Mouse (Mus musculus): ENCODE measurements around the gene Krcc1. TPM values are rescaled to one million over a fixed set of nuclear protein-coding genes. Genes with fewer than 3 reads are reported as not detected.
"Not testable (repeated sequence)": the region's sequence is repeated elsewhere in the genome, so short reads cannot be mapped to it uniquely, and the experiment has no call there.

The Krcc1 gene
- total RNA-seq, 2 experiments from 2014 or later: 14.2 to 15.0 TPM

DNA sequence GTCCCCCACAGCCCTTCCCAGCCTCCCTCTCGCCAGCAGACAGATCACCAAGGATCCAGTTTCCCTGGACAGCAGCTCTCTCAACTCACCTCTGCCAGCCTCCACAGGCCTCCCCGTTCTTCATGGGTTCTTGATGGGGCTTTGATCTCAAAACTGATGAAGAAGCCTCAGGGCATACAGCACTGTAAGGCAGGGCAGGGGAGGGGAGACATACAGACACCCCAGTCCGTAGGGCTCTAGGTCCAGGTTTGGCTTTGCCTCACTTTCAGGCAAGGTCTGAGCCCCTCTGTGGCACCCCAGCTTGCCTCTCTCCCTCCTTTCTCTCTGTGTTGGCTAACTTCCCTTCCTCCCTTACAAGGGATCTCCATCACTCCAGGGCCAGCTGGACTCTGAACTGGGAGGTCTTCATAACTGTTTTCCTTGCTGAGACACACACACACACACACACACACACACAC is 50.4 kb downstream of the Krcc1 start, which contains the start of gene Smyd1:
Gene Smyd1 (minus strand): TSS at position 408 of the 458 bp plus-strand sequence.
- DNase-seq (ENCODE audit: low spot score in 2 of 2): no peak

DNA sequence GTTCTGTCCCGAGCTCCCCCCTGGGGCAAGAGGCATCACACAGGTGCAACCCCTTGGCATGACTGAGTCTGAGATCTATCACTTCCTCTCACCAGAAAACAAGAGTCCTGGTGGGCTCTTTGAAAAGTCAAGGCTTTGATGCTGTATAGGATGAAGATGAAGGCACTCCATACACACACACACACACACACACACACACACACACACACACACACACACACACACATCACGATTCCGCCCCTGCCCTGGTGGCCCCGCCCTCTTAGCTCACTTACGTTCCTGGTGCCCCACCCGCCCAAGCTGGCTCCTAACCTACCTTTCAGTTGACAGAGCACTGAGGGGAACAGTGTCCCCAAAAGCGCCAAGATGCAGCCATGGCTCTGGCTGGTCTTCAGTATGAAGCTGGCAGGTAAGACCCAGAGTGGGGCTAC is 51.0 kb downstream of the Krcc1 start, which contains the start of gene Cd8b1:
Gene Cd8b1 (plus strand): TSS at position 298 of the 431 bp plus-strand sequence.
- intact Hi-C loops (cut with DNase I): no loop called here

More for the DNA sequence above, 50.4 kb downstream of the Krcc1 start, which contains the start of gene Smyd1:
- intact Hi-C loops (cut with DNase I): no loop called here

DNA sequence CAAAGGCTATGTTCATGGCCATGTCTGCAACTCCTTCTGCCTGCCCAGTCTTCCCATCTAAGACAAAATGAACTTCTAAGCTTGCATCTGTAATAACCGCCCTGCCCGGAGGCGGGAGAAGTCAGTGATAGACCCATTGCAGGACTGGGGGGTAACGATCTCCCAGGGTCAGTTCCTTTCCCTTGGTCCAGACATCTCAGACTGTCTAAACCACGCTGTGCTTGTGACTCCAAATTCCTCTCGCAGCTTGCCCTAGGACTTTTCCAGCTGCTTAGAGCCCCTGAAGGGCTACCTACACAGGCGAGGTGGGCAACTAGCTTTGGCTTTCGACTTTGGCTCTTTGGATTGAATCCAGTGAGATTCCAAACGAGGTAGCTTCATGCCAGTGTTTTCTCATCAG is 53.3 kb downstream of the Krcc1 start:
- intact Hi-C loops (cut with DNase I): no loop called here
- DNase-seq (ENCODE audit: low spot score in 2 of 2): no peak

More for the DNA sequence above, 51.0 kb downstream of the Krcc1 start, which contains the start of gene Cd8b1:
- DNase-seq (ENCODE audit: low spot score in 2 of 2): no peak

DNA sequence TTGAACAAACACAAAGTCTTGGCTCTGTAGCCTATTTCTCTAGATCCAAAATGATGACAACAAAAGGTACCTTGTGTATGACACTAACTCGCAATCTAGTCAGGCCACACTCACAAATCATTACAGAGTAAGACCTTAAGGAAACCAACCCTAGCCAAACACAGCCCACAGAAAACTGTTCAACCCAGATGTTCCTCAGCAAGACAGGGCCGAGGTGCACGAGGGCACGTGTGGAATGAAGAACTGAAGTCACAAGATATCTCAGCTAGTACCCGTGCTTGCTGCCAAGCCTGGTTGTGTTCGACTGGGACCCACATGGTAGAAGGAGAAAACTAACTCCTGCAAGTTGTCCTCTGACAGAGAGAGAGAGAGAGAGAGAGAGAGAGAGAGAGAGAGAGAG is 58.4 kb downstream of the Krcc1 start:
- intact Hi-C loops (cut with DNase I): no loop called here
- DNase-seq (ENCODE audit: low spot score in 2 of 2): no peak

DNA sequence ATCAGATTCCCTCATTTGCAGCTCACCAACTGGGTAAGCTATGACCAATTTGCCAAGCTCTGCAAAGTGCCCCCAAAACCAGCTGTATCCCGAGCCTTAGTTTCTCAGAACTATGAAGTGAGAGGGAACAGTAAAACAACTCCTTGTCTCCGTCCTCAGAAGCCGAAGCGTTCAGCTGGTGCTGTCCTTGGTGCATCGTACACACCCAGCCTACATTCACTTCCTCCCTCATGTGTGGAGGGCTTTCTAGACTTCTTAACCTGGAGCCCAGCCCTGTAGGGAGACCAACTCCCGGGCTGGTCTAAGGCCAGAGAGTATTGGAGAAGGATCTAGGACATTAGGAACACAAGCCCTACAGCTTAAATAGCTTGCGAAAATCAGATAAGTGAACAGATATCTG is 59.0 kb downstream of the Krcc1 start:
- DNase-seq (ENCODE audit: low spot score in 2 of 2): no peak
- intact Hi-C loops (cut with DNase I): no loop called here

DNA sequence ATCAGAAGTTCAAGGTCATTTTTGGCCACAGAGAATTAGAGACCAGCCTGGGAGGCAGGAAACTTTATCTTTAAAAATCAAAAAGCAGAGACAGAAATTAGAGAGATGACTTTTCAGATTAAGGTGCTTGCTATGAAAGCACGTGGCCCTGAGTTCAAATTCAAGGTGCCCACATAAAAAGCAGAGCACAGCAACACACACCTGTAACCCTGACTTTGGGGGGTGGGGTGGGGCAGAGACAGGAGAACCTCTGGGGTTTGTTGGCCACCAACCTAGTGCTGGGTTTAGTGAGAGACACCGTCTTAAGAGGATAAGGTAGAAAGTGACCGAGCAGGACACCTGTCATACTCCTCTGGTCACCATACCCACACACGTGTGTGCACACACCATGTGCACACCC is 60.0 kb downstream of the Krcc1 start:
- intact Hi-C loops (cut with DNase I): not testable (repeated sequence)

DNA sequence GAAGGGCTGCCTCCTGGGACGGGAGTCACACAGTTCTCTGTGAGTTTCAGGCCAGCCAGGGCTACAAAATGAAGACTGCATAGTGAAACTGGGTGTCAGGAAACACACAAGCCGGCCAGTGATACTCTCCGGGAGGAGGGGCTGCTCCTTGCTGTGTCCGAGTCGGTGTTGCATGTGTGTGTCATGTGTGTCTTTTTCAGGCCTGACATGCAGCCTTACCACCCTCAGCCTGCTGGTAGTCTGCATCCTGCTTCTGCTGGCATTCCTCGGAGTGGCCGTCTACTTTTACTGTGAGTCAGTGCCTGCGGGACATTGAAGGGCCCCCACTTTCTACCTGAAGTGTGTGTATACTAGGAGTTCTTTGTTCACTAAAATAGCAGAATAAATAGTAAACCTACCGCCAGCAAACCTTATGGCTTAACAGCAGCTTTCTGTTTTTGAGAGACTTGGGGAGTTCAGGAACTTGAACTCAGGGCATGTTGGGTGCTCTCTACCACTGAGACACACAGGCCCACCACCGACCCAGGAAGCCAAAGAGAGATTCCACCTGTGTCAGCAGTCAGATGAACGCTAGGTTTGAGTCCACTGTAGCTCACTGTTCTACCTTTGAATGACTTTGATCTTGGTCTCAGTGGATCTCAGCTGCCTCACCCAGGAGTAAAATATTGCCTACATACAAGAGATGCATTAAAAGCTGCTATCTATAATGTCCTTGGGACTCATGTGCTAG is 60.9 kb downstream of the Krcc1 start:
- intact Hi-C loops (cut with DNase I): no loop called here
- no peak for DNase-seq (ENCODE audit: low spot score in 2 of 2)

More for the DNA sequence above, 60.0 kb downstream of the Krcc1 start:
- not testable (repeated sequence) for DNase-seq (ENCODE audit: low spot score in 2 of 2)

DNA sequence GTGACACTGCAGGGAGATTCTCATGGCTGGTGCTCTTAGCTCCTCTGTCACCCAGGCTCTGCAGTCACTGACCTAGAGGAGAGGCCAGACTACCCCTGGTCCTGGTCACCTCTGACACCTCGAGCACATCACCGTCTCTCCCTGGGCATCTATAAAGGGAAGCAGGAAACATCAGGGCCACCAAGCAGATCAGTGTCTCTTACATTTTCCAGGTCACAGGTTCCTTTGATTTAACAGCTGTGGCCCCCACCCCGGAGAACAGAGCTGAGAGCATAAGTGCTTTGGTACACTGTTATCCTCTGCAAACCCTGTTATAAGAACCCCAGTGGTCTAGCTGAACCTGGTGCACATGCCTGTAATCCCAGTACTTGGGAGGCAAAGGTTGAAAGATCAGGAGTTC is 61.6 kb downstream of the Krcc1 start:
- no peak for DNase-seq (ENCODE audit: low spot score in 2 of 2)
- intact Hi-C loops (cut with DNase I): no loop called here

DNA sequence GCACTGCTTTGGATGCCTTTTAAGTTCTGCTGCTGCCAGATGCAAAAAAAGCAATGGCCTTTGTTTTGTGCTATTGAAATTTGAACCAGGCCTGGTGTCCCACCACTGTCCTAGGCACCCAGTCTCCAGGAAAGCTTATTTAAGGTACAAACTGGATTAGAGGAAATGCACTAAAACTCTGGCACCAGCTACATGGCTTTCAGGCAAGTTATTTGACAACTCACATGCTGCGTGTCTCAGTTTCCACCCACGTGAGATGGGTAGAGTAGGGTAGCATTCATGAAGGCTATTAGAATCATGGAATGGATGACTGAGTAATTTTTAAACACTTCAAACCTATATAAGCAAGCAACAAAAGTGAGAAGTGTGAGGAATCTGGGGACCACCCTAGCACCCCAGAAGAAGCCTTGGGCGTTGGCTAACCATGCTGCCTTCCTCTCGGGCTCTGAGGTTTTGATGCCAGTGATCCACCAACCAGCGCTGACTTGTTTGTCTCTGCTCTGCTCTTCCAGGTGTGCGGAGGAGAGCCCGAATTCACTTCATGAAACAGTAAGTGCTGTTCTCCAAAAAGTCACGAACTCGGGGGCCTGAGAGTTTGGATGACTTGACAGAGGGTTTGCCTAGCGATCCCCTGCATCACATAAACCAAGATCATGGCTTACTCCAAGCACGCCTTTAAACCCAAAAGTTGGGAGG is 62.2 kb downstream of the Krcc1 start:
- no peak for DNase-seq (ENCODE audit: low spot score in 2 of 2)

More for the DNA sequence above, 62.2 kb downstream of the Krcc1 start:
- intact Hi-C loops (cut with DNase I): no loop called here

Small RNAs within 50 kb of the gene (microRNA-seq; reads per million reads assigned to microRNA genes)
- gene Mir8112: 40.4 to 52.2 reads per million in 2 experiments

Other genes with a start within 250 kb of the Krcc1 start
- 1 to 10 TPM; 2.5 to 2.6 TPM for gene Thnsl2, start 127.2 kb upstream of the Krcc1 start, total RNA-seq (2021)
- gene Fabp1, start 71.8 kb upstream of the Krcc1 start, total RNA-seq (2021): not detected
- 1 to 10 TPM; 2.0 to 3.1 TPM for gene Smyd1, start 50.6 kb downstream of the Krcc1 start, total RNA-seq (2021)
- gene Cd8b1, start 51.1 kb downstream of the Krcc1 start, total RNA-seq (2021): not detected
- gene Cd8a, start 101.8 kb downstream of the Krcc1 start, total RNA-seq (2021): not detected
- gene Rmnd5a, start 169.0 kb downstream of the Krcc1 start, total RNA-seq (2021): 10 to 100 TPM; 85.1 to 87.0 TPM
- 10 to 100 TPM; 52.2 to 53.5 TPM for gene Rnf103, start 222.2 kb downstream of the Krcc1 start, total RNA-seq (2021)